8 mouse cellular contexts compared by ENCODE assay signal in genomic region chr12:40199795-40200402, GRCm38 (mm10). TPM values are rescaled to one million over a fixed set of nuclear protein-coding genes. Genes with fewer than 3 reads are reported as not detected.
A peak's percentile ranks its signal among the peaks of the same experiment; 100 is the strongest.
DNase-seq lines count a peak whose midpoint lies in the region; ATAC-seq and TF ChIP-seq lines count a peak whose summit lies in the region.

No protein-coding gene starts in this region.

- no peaks in the 10 kb centered on the region for H3K27me3 ChIP-seq in hindbrain, postnatal 0 days (ENCODE audit: insufficient read depth, low read length)
- no peaks in the 10 kb centered on the region for H3K27me3 ChIP-seq in midbrain, embryonic 11.5 days (ENCODE audit: control insufficient read depth, insufficient read depth, low read length)
- H3K27me3 ChIP-seq in small intestine, adult 2 months (ENCODE audit: control insufficient read depth, insufficient read depth, low read length): no peaks in the 10 kb centered on the region

- no peak overlapping the region for H3K4me2 ChIP-seq in hindbrain, postnatal 0 days (ENCODE audit: low read depth, low read length)
- H3K4me2 ChIP-seq in midbrain, embryonic 11.5 days: no peak overlapping the region

- no peak for ATAC-seq in cerebellum, adult (ENCODE audit: insufficient number of reproducible peaks, low FRiP score, low TSS enrichment)
- peak; percentile 58 for ATAC-seq in hindbrain, postnatal 0 days
- ATAC-seq in midbrain, embryonic 11.5 days (ENCODE audit: low FRiP score): 0 out of 2 replicates have a peak, but pooled peaks have one; percentile 24

- no peaks in the 10 kb centered on the region for H3K9me3 ChIP-seq in hindbrain, postnatal 0 days (ENCODE audit: low read length)
- no peaks in the 10 kb centered on the region for H3K9me3 ChIP-seq in midbrain, embryonic 11.5 days (ENCODE audit: control insufficient read depth, low read length)

- H3K27ac ChIP-seq in hindbrain, postnatal 0 days: no peak overlapping the region
- no peak overlapping the region for H3K27ac ChIP-seq in midbrain, embryonic 11.5 days (ENCODE audit: low read depth, low read length)
- no peak overlapping the region for H3K27ac ChIP-seq in small intestine, adult 2 months (ENCODE audit: insufficient read depth, low read depth, low read length)

- peak; percentile 29 for DNase-seq in cerebellum, adult 11 months
- DNase-seq in cerebellum, postnatal 14 days: peak; percentile 78 to 79
- peak; percentile 61 to 65 for DNase-seq in gastrocnemius, adult 8-10 months (ENCODE audit: low spot score in 2 of 2)
- DNase-seq in hindbrain, postnatal 0 days (ENCODE audit: low spot score): peak; percentile 83
- peak; percentile 74 to 77 for DNase-seq in left cerebral cortex, adult 18-20 months (ENCODE audit: low spot score in 2 of 2)
- DNase-seq in midbrain, embryonic 11.5 days (ENCODE audit: low spot score, missing footprints): peak; percentile 95

- peaks cover 33% of the 10 kb centered on the region for H3K36me3 ChIP-seq in hindbrain, postnatal 0 days (ENCODE audit: insufficient read depth, low read length)
- peaks cover 10% of the 10 kb centered on the region; the same call in 1 of the 2 replicates for H3K36me3 ChIP-seq in midbrain, embryonic 11.5 days (ENCODE audit: control insufficient read depth, insufficient read depth, low read length)
- peaks cover 33% of the 10 kb centered on the region for H3K36me3 ChIP-seq in small intestine, adult 2 months (ENCODE audit: control insufficient read depth, insufficient read depth, low read length)

- no peaks in the 10 kb centered on the region for H3K4me1 ChIP-seq in hindbrain, postnatal 0 days (ENCODE audit: insufficient read depth, low read length)
- H3K4me1 ChIP-seq in midbrain, embryonic 11.5 days (ENCODE audit: control insufficient read depth, insufficient read depth, low read length): no peaks in the 10 kb centered on the region
- 0 out of 2 replicates have a peak, but pooled peaks cover 2% of the 10 kb centered on the region for H3K4me1 ChIP-seq in small intestine, adult 2 months (ENCODE audit: control insufficient read depth, insufficient read depth, insufficient read length, low read length)

- H3K4me3 ChIP-seq in hindbrain, postnatal 0 days (ENCODE audit: low read length): no peak overlapping the region
- no peak overlapping the region for H3K4me3 ChIP-seq in midbrain, embryonic 11.5 days (ENCODE audit: low read depth, low read length)
- no peak overlapping the region for H3K4me3 ChIP-seq in small intestine, adult 2 months (ENCODE audit: low read depth, low read length)

- no peak; the same call in 1 of the 2 replicates for TF ChIP-seq POLR2A in small intestine, adult 2 months (IDR thresholded peaks at IDR 0.05; ENCODE audit: low read depth, low read length)

- H3K9ac ChIP-seq in hindbrain, postnatal 0 days (replicated peaks; ENCODE audit: low read length): no peak overlapping the region
- no peak overlapping the region for H3K9ac ChIP-seq in midbrain, embryonic 11.5 days (ENCODE audit: low read length)

- TF ChIP-seq CTCF in hindbrain, postnatal 0 days (IDR thresholded peaks at IDR 0.05; ENCODE audit: low read depth): peak; percentile 92
- peak; percentile 83; the same call in 1 of the 2 replicates for TF ChIP-seq CTCF in small intestine, adult 2 months (IDR thresholded peaks at IDR 0.05; ENCODE audit: extremely low read depth, insufficient read length, insufficient replicate concordance, low read depth, low read length)

- 50% methylated on average over 7 of the region's 7 CpGs for WGBS in hindbrain, postnatal 0 days
- 51% methylated on average over 7 of the region's 7 CpGs for WGBS in midbrain, embryonic 11.5 days
- 32% methylated on average over 7 of the region's 7 CpGs for WGBS in small intestine, adult 2 months

RNA-seq across cellular contexts. Expression of gene Lsmem1, which starts 0.6 kb away (rescaled TPM):
- total RNA-seq in gastrocnemius, adult 8-10 months (2022): 10 to 100 TPM; 64.2 to 78.9 (median 74.6) TPM
- not detected in 2 replicates for total RNA-seq in hindbrain, postnatal 0 days (2014; rRNA removed)
- 0.09 and 0.24 TPM in 2 replicates for polyA plus RNA-seq in hindbrain, postnatal 0 days (2015; fragmentation: Nextera tagmentation; extraction: Ambion mirVana)
- 1 to 10 TPM; 1.8 to 2.6 TPM for total RNA-seq in left cerebral cortex, adult 18-20 months (2021)
- polyA plus RNA-seq in midbrain, embryonic 11.5 days (2014; fragmentation: Nextera tagmentation; extraction: Ambion mirVana): not detected in 2 replicates
- not detected in 2 replicates for polyA plus RNA-seq in small intestine, adult 2 months (2012; rRNA removed)

RNA-seq across cellular contexts. Expression of gene Ifrd1, which starts 48.4 kb away (rescaled TPM):
- total RNA-seq in gastrocnemius, adult 8-10 months (2022): 100 to 1,000 TPM in 2 of 4 experiments, 10 to 100 TPM in 2; 93.1 to 126 (median 105) TPM
- 36.0 and 37.8 TPM in 2 replicates for total RNA-seq in hindbrain, postnatal 0 days (2014; rRNA removed)
- polyA plus RNA-seq in hindbrain, postnatal 0 days (2015; fragmentation: Nextera tagmentation; extraction: Ambion mirVana): 118 and 128 TPM in 2 replicates
- total RNA-seq in left cerebral cortex, adult 18-20 months (2021): 100 to 1,000 TPM; 105 to 108 TPM
- 198 and 210 TPM in 2 replicates for polyA plus RNA-seq in midbrain, embryonic 11.5 days (2014; fragmentation: Nextera tagmentation; extraction: Ambion mirVana)
- 29.1 and 131 TPM in 2 replicates for polyA plus RNA-seq in small intestine, adult 2 months (2012; rRNA removed)

Comparison
In these comparisons a context has a peak if more than half of its experiments do, and no peak if none do; other contexts are left out.
1. DNase-seq: peak in every context shown above with its lines; median percentile 95 in midbrain, embryonic 11.5 days; 83 in hindbrain, postnatal 0 days; 78 in cerebellum, postnatal 14 days; 76 in left cerebral cortex, adult 18-20 months; 63 in gastrocnemius, adult 8-10 months; 29 in cerebellum, adult 11 months.
2. RNA of gene Lsmem1, which starts 0.6 kb away (total RNA-seq): 64.2 to 78.9 TPM in gastrocnemius, adult 8-10 months; 1.8 to 2.6 TPM in left cerebral cortex, adult 18-20 months and not detected in hindbrain, postnatal 0 days; every median in the first group is over 10 times any median in the second.